Mouse (Mus musculus) E14TG2a.4 (cell line): Measurements from ENCODE around the gene Myd88.
"Not testable (repeated sequence)": the region's sequence is repeated elsewhere in the genome, so short reads cannot be mapped to it uniquely, and the experiment has no call there.

Experiments
- H3K27me3 ChIP-seq: 2 replicates; pipeline ENCODE4 v1.6.1; 2014; ENCODE audit warnings: low read length, control low read depth; ENCODE audit not compliant: insufficient read depth
- H3K36me3 ChIP-seq: 2 replicates; pipeline ENCODE4 v1.6.1; 2014; ENCODE audit warnings: low read length, control low read depth; ENCODE audit not compliant: insufficient read depth
- H3K4me1 ChIP-seq: replicated peaks from 2 replicates; pipeline ENCODE4 v1.6.1; 2014; ENCODE audit warnings: low read depth, low read length, control low read depth
- H3K4me3 ChIP-seq: replicated peaks from 2 replicates; pipeline ENCODE4 v1.5.1; 2014; ENCODE audit warnings: mild to moderate bottlenecking, low read length
- H3K9me3 ChIP-seq: 2 replicates; pipeline ENCODE4 v1.6.1; 2014; ENCODE audit warnings: low read length, control low read depth
- CTCF ChIP-seq: conservative IDR thresholded peaks from 2 replicates; pipeline ENCODE4 v1.5.1; 2014; ENCODE audit warnings: low read length
- NANOG ChIP-seq: IDR thresholded peaks from 2 replicates; pipeline ENCODE4 v1.6.1; 2014; ENCODE audit warnings: borderline replicate concordance, low read length, mixed read lengths
- POU5F1 ChIP-seq: IDR thresholded peaks from 2 replicates; pipeline ENCODE4 v1.6.1; 2014; ENCODE audit warnings: low read length, borderline replicate concordance

The Myd88 gene

GRCm38 (mm10) chr9:119340909-119341816 is at the start of gene Myd88:
TSS of gene Myd88 (minus strand) at chr9:119341411.
- no peaks in the 10 kb centered on the region for H3K9me3 ChIP-seq
- peaks cover 22% of the 10 kb centered on the region for H3K27me3 ChIP-seq
- peak within 1 kb of the TSS; percentile 88 for H3K4me3 ChIP-seq
- peaks cover 52% of the 10 kb centered on the region for H3K36me3 ChIP-seq
- TF ChIP-seq POU5F1 (no peak), NANOG (peak; percentile 48; the same call in 1 of the 2 replicates), CTCF (no peak)
- H3K4me1 ChIP-seq = peaks cover 29% of the 10 kb centered on the region

- peaks cover 31% of the 10 kb centered on the region for H3K36me3 ChIP-seq
- peaks cover 5% of the 10 kb centered on the region; the same call in 1 of the 2 replicates for H3K9me3 ChIP-seq
- H3K27me3 ChIP-seq = no peaks in the 10 kb centered on the region
- H3K4me3 ChIP-seq = no peak overlapping the region
- peaks cover 31% of the 10 kb centered on the region for H3K4me1 ChIP-seq
- TF ChIP-seq NANOG (no peak), POU5F1 (no peak), CTCF (no peak)
Measured at GRCm38 (mm10) chr9:119390214-119390613, 49.0 kb upstream of the Myd88 start.

- peaks cover 31% of the 10 kb centered on the region for H3K4me1 ChIP-seq
- H3K9me3 ChIP-seq = peaks cover 7% of the 10 kb centered on the region; the same call in 1 of the 2 replicates
- H3K27me3 ChIP-seq = no peaks in the 10 kb centered on the region
- no peak overlapping the region for H3K4me3 ChIP-seq
- peaks cover 38% of the 10 kb centered on the region for H3K36me3 ChIP-seq
- TF ChIP-seq NANOG (no peak), POU5F1 (no peak), CTCF (no peak)
Measured at GRCm38 (mm10) chr9:119388956-119389355, 47.7 kb upstream of the Myd88 start.

GRCm38 (mm10) chr9:119382603-119383002 is 41.4 kb upstream of the Myd88 start:
- Histone ChIP-seq H3K4me3 (no peak overlapping the region), H3K36me3 (peaks cover 75% of the 10 kb centered on the region), H3K4me1 (peaks cover 6% of the 10 kb centered on the region), H3K27me3 (no peaks in the 10 kb centered on the region), H3K9me3 (peaks cover 7% of the 10 kb centered on the region; the same call in 1 of the 2 replicates)
- TF ChIP-seq NANOG = no peak
- no peak for TF ChIP-seq CTCF
- no peak for TF ChIP-seq POU5F1

GRCm38 (mm10) chr9:119378231-119378630 is 37.0 kb upstream of the Myd88 start:
- Histone ChIP-seq H3K4me3 (no peak overlapping the region), H3K9me3 (no peaks in the 10 kb centered on the region), H3K36me3 (peaks cover 58% of the 10 kb centered on the region), H3K4me1 (peaks cover 28% of the 10 kb centered on the region), H3K27me3 (no peaks in the 10 kb centered on the region)
- no peak for TF ChIP-seq CTCF
- TF ChIP-seq POU5F1 = no peak
- TF ChIP-seq NANOG = no peak

GRCm38 (mm10) chr9:119375556-119375955 is 34.3 kb upstream of the Myd88 start:
- H3K27me3 ChIP-seq = no peaks in the 10 kb centered on the region
- no peak for TF ChIP-seq CTCF
- TF ChIP-seq POU5F1 = no peak
- TF ChIP-seq NANOG = peak; percentile 22; the same call in 1 of the 2 replicates
- peaks cover 39% of the 10 kb centered on the region for H3K36me3 ChIP-seq
- H3K4me1 ChIP-seq = peaks cover 22% of the 10 kb centered on the region
- no peak overlapping the region for H3K4me3 ChIP-seq
- no peaks in the 10 kb centered on the region for H3K9me3 ChIP-seq

- peaks cover 22% of the 10 kb centered on the region for H3K4me1 ChIP-seq
- H3K4me3 ChIP-seq = no peak overlapping the region
- H3K36me3 ChIP-seq = peaks cover 37% of the 10 kb centered on the region
- no peaks in the 10 kb centered on the region for H3K9me3 ChIP-seq
- TF ChIP-seq NANOG = no peak
- TF ChIP-seq CTCF = no peak
- no peak for TF ChIP-seq POU5F1
- no peaks in the 10 kb centered on the region for H3K27me3 ChIP-seq
Measured at GRCm38 (mm10) chr9:119375008-119375407, 33.8 kb upstream of the Myd88 start.

- no peak overlapping the region for H3K4me3 ChIP-seq
- TF ChIP-seq CTCF = no peak
- TF ChIP-seq POU5F1 = no peak
- TF ChIP-seq NANOG = no peak
- H3K9me3 ChIP-seq = no peaks in the 10 kb centered on the region
- H3K27me3 ChIP-seq = no peaks in the 10 kb centered on the region
- peaks cover 46% of the 10 kb centered on the region for H3K36me3 ChIP-seq
- H3K4me1 ChIP-seq = peaks cover 20% of the 10 kb centered on the region
Measured at GRCm38 (mm10) chr9:119371251-119371650, 30.0 kb upstream of the Myd88 start.

- H3K27me3 ChIP-seq, H3K9me3 ChIP-seq, H3K4me3 ChIP-seq: not testable (repeated sequence)
- Histone ChIP-seq H3K4me1 (peaks cover 15% of the 10 kb centered on the region), H3K36me3 (peaks cover 46% of the 10 kb centered on the region)
Measured at GRCm38 (mm10) chr9:119370770-119371169, 29.6 kb upstream of the Myd88 start.
